Mouse (Mus musculus) hematopoietic stem cell, adult 5-6 weeks (primary cell): ENCODE measurements around the gene Dst. TPM values are rescaled to one million over a fixed set of nuclear protein-coding genes. Genes with fewer than 3 reads are reported as not detected.

Source experiments
- ATAC-seq, 2 experiments: fragments of 125-278 bp in 1 of 2; replicated peaks in 1 of 2; 2 replicates each; pipeline ENCODE4 v1.8.0; 2016 to 2017; ENCODE audit warnings: inconsistent platforms in 2 of 2, mild to moderate bottlenecking in 2 of 2, moderate number of reproducible peaks in 2 of 2, low read depth in 1 of 2, moderate TSS enrichment in 1 of 2; ENCODE audit not compliant: low FRiP score in 2 of 2, poor library complexity in 2 of 2, severe bottlenecking in 2 of 2, insufficient read depth in 1 of 2, low TSS enrichment in 1 of 2
- total RNA-seq: library from RNA; stranded (forward); fragments of 172-1452, 232-1000 nt; gene quantifications from 2 replicates; pipeline ENCODE4 v1.2.3, GENCODE M21; 2017

Gene Dst
- total RNA-seq, 1 experiment from 2014 or later = 48.7 TPM

GRCm38 (mm10) chr1:34005238-34005725 lies 97.3 kb downstream of the Dst start:
- ATAC-seq = 0 out of 4 replicates have a peak, but pooled peaks of 1 of the 2 experiments have one; percentile 3

- ATAC-seq = peak; percentile 85 to 86
These were observed 98.0 kb downstream of the Dst start for GRCm38 (mm10) chr1:34005726-34006638.

DNA sequence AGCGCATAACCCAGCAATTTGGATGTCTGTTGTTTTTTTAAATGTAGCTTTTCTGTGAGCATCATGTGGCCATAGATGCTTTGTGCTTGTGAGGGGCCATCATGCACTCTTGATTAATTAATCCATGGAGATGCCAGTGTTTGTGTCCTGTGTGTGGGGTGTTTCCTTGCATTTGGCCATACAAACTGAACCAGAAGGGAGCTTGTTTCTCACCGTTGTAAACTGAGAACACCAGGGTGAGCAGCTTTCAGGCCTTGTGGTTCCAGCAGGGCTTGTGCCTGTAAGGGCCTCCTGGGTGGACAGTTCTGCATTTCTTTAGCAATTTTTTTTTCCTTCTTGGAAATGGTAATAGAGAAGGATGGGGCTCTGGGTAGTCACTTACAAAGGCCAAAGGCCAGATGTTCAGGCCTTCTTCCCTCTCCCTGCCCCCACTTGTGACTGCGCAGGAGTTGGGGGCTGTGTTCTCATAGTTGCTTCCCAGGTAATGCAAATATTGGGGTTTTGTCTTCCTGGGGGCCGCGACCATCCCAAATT lies 98.9 kb downstream of the Dst start:
- ATAC-seq = no peak

DNA sequence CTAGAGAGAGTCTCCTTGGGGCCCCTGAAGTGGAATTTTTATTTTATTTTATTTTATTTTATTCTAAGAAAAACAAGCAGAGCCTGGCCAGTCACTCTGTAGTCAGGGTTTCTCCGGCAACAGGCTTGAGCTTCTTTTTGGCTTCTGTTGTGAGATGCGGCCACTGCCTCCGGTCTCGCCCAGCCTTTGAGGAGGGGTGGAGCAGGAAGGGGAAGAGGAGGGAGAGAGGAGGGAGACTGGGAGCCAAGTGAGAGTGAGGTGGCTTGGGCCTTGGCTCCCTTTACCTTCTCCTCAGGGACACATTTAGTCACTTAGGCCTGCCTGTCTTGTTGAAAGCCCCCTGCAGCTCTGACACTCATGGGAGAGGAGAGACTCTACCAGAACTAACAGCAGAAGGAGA lies 99.4 kb downstream of the Dst start:
- ATAC-seq = no peak

GRCm38 (mm10) chr1:34011051-34011677 lies 103.1 kb downstream of the Dst start:
- ATAC-seq = peak; percentile 80 to 83

- no peak for ATAC-seq
These were observed 103.8 kb downstream of the Dst start for GRCm38 (mm10) chr1:34011821-34012271.

DNA sequence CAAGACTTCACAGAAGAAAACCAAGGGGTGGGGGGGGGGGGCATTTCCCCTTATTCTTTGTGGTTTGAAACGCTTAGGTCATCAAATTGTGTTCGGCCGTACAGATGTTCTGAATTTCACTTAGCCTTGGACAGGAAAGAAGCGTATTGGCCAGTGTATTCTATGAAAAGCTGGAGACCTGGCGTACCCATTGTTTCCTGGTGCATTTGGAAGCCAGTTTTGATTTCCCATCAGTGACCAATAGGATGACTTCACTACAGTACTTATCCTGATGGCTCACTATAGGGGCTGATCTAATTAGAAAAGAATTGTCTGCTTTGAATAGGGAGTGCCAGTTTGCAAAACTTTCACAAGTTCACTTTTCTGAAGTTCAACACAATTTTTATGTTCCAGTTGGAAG lies 105.5 kb downstream of the Dst start:
- ATAC-seq = no peak

DNA sequence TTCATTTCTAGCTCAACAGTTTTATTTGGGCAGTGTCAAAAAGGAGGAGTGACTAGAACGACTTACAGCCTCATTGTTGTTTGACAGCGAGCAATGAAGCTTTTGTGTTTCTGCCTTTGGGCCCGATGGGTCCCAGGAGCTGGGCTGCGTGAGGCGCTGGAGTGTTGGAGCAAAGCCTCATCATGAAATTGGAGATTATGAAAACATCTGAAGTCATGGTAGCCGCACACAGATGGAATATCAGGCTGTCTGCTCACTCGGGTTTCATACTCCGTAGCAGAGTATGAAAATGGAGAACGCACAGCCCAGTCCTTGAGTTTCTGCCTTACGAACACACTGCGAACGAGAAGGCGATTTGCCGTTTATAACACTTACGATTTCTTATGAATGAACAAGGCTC lies 108.8 kb downstream of the Dst start:
- ATAC-seq = no peak

GRCm38 (mm10) chr1:34017323-34017722 lies 109.3 kb downstream of the Dst start:
- ATAC-seq = no peak

GRCm38 (mm10) chr1:34020599-34020998 lies 112.6 kb downstream of the Dst start:
- ATAC-seq = no peak

DNA sequence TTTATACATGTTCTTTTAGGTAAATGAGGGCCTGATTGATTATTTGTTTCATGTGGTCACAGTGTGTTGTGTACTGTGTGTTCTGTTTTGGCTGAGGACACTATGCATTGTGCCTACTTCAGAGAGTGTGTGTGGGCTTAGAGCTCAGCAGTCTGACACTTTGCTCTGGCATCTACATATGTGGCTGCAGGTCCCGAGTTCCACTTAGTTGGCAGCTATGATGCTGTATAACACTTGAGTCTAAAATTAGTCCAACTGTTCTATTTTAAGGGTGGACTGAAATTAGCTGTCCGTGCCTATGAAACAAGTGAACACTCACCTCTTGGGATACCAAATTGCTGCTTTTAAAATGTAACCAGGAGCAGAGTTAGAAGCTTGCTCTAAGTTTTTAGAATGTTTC lies 113.5 kb downstream of the Dst start:
- ATAC-seq = no peak

DNA sequence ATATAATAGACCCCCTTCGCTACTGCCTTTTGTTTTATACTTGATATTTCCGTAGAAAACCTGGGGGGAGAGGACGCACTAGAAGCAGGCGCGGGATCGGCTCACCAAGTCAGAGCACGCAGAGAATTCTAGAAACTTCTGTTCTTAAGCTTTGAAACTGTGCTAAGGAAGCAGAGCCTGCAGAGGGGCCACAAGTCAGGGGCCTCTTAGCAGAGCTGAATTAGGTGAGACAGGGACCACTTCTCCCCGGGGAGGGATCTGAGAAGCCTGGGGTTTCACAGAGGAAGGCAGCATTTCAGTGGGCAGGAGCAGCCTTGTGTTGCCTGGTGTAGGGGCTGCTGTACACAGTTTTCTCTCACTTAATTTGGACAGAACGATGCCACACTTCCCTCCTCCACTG lies 115.1 kb downstream of the Dst start:
- no peak for ATAC-seq

GRCm38 (mm10) chr1:34025879-34026278 lies 117.9 kb downstream of the Dst start:
- ATAC-seq = no peak

DNA sequence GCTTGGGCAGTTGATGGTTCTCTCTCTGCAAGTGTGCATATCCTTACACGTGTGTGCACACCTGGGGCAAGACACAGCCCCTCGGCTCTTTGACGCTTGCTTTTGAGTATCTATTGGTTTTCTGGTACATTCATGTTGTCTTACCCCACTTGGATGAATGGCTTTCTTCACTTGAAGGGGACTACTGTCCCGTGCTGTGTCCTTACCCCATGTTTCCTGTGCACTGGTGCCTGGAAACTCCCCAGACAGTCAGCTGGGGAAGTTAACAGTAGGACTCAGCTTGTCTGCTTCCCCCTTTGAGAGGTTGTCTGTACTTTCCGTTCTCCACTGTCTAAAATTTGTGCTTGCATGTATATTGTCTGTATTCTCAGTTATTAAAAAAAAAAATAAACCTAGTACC lies 120.7 kb downstream of the Dst start:
- ATAC-seq = peak; percentile 42 to 86; a peak in 3 of 4 replicates

DNA sequence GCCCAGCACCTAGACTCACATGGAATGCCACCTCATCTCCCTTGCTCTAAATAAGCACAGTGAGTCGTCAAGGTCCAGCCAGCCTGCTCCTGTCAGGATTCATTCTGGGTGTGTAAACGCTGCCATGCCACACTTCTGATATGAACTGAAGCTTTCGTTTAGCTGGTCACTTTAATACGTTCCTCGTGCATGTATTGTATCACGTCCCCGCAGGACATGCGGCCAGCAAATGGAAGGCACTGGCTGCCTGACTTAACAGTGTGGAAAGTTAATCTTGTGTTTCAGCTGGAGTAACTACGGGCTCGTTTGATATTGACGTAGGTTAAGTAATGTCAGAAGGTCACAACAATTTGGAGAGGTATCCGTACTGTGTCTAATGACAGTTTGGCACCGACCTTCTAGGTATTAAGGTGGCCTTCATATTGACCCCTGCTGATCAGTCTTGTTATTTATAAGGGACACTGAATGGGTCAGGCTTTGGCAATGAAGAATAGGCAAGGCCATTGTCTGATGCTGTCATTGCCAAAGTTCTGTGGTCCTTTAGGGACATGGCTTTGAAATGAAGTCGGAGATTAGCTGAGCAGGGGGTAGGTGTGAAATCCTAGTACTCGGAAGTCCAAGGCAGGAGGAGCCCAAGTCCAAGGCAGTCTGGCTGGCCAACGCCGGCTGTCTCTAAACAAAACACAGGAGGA lies 122.5 kb downstream of the Dst start:
- ATAC-seq = no peak

- no peak for ATAC-seq
These were observed 125.0 kb downstream of the Dst start for GRCm38 (mm10) chr1:34033052-34033451.

DNA sequence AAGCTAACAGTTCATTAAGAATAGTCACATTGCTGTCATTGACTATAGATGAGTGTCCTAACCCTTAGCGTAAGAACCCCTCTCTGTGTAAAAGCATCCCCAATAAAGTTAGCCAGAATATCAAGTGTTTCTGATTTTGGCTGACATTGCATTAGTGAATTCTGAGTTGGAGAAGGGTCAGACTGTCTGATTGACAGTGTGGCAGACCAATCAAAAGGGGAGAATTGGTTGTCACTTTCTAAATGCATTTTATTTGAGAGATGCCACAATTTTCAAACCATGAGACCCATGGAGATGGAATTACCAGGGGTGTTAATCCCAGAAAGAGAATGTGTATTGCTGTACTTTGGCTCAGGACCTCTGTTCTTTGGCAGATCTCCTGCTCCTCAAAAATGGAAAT lies 125.5 kb downstream of the Dst start:
- ATAC-seq = no peak

- no peak for ATAC-seq
These were observed 125.9 kb downstream of the Dst start for GRCm38 (mm10) chr1:34033958-34034357.
